Mouse (Mus musculus) T-helper 1 cell (primary cell): Measurements from ENCODE around the gene Tmed2.

Experiments
- in situ Hi-C: fragments of 300-600 bp; cut with MboI, MseI; formaldehyde crosslinking; loops from one replicate; pipeline ENCODE4 v1.15.1; 2025; ENCODE audit warnings: high pct_unique_total_duplicates

The Tmed2 gene

GRCm38 (mm10) chr5:124540383-124540786, at the start of gene Tmed2:
Gene Tmed2 (plus strand): TSS chr5:124540695.
- in situ Hi-C loops: no loop called here

- in situ Hi-C loops: no loop called here
Observed at GRCm38 (mm10) chr5:124491732-124492131, 48.8 kb upstream of the Tmed2 start.

- in situ Hi-C loops: no loop called here
Observed at GRCm38 (mm10) chr5:124492618-124493017, 47.9 kb upstream of the Tmed2 start.

- in situ Hi-C loops: no loop called here
Observed at GRCm38 (mm10) chr5:124493455-124493854, 47.0 kb upstream of the Tmed2 start.

GRCm38 (mm10) chr5:124495547-124495946, 44.9 kb upstream of the Tmed2 start:
- in situ Hi-C loops: no loop called here

- in situ Hi-C loops: no loop called here
Observed at GRCm38 (mm10) chr5:124496614-124497514, 43.6 kb upstream of the Tmed2 start.

- in situ Hi-C loops: no loop called here
Observed at GRCm38 (mm10) chr5:124498221-124498876, 42.1 kb upstream of the Tmed2 start.

GRCm38 (mm10) chr5:124499001-124499400, 41.5 kb upstream of the Tmed2 start:
- in situ Hi-C loops: no loop called here

GRCm38 (mm10) chr5:124500037-124500436, 40.5 kb upstream of the Tmed2 start:
- in situ Hi-C loops: loop anchor here (5.0 kb wide), 1 partner anchor 217 kb away; no protein-coding TSS in a partner anchor

- in situ Hi-C loops: loop anchor here (5.0 kb wide), 1 partner anchor 217 kb away; no protein-coding TSS in a partner anchor
Observed at GRCm38 (mm10) chr5:124500573-124500972, 39.9 kb upstream of the Tmed2 start.

- in situ Hi-C loops: loop anchor here (5.0 kb wide), 1 partner anchor 216 kb away; no protein-coding TSS in a partner anchor
Observed at GRCm38 (mm10) chr5:124501541-124501940, 39.0 kb upstream of the Tmed2 start.

- in situ Hi-C loops: loop anchor here (5.0 kb wide), 1 partner anchor 214 kb away; no protein-coding TSS in a partner anchor
Observed at GRCm38 (mm10) chr5:124503742-124504141, 36.8 kb upstream of the Tmed2 start.

- in situ Hi-C loops: no loop called here
Observed at GRCm38 (mm10) chr5:124505235-124505634, 35.3 kb upstream of the Tmed2 start.

- in situ Hi-C loops: no loop called here
Observed at GRCm38 (mm10) chr5:124506731-124507359, 33.6 kb upstream of the Tmed2 start.

GRCm38 (mm10) chr5:124509200-124509599, 31.3 kb upstream of the Tmed2 start:
- in situ Hi-C loops: no loop called here

GRCm38 (mm10) chr5:124509742-124510237, 30.7 kb upstream of the Tmed2 start:
- in situ Hi-C loops: no loop called here

GRCm38 (mm10) chr5:124510536-124511050, 29.9 kb upstream of the Tmed2 start:
- in situ Hi-C loops: no loop called here

GRCm38 (mm10) chr5:124515789-124516188, 24.7 kb upstream of the Tmed2 start:
- in situ Hi-C loops: no loop called here

GRCm38 (mm10) chr5:124518648-124519047, 21.8 kb upstream of the Tmed2 start:
- in situ Hi-C loops: no loop called here

- in situ Hi-C loops: no loop called here
Observed at GRCm38 (mm10) chr5:124521588-124521987, 18.9 kb upstream of the Tmed2 start.

GRCm38 (mm10) chr5:124523032-124523431, 17.5 kb upstream of the Tmed2 start:
- in situ Hi-C loops: no loop called here

- in situ Hi-C loops: no loop called here
Observed at GRCm38 (mm10) chr5:124524943-124525342, 15.6 kb upstream of the Tmed2 start.
